Mouse (Mus musculus) urinary bladder, postnatal 0 days (tissue): ENCODE results near the gene Sult1e1. TPM values are rescaled to one million over a fixed set of nuclear protein-coding genes. Genes with fewer than 3 reads are reported as not detected.

Experiments
- microRNA-seq: library from miRNA; unstranded; fragments of <30 nt; microRNA quantifications from one replicate; pipeline ENCODE4, GENCODE M21; 2016
- polyA plus RNA-seq: library from polyadenylated mRNA; unstranded; fragments of >200 nt; fragmentation: Nextera tagmentation; extraction: Ambion mirVana; gene quantifications from 2 replicates; pipeline ENCODE4 v1.2.1, GENCODE M21; 2015

Sult1e1 gene
- polyA plus RNA-seq: not detected in 2 replicates

GRCm38 (mm10) chr5:87591494-87591893 lies at the start of gene Sult1e1:
Gene Sult1e1 (minus strand): TSS chr5:87591594.

GRCm38 (mm10) chr5:87568845-87569244 lies 22.5 kb downstream of the Sult1e1 start, which contains the start of gene Sult1d1:
Gene Sult1d1 (minus strand): TSS chr5:87569027.

DNA sequence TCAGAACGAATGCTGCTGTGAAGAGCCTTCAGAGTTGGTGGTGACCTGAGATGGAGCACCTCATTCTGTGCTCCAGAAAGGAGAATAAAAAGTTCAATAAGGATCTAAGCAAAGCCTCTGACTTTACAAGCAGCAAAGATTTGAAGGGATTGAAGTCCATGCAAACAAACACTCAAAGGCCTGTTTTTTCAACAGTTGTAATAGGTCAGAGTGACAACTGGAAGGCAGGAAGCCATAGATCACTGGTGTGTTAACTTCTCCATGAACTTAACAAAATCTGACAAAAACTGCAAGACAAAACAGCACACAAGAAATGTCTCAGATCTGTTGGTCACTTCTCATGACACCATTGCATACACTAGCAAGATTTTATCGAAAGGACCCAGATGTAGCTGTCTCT lies 53.3 kb downstream of the Sult1e1 start, which contains the start of gene Sult1b1:
Gene Sult1b1 (minus strand): TSS at position 85 of the 400 bp plus-strand sequence.

Small RNAs within 50 kb of the gene (microRNA-seq; reads per million reads assigned to microRNA genes)
- gene Mir3969: not detected

Other genes starting within 250 kb of the Sult1e1 start
- not detected in 2 replicates for gene Ugt2b38, start 167.4 kb downstream of the Sult1e1 start, polyA plus RNA-seq
- gene Ugt2a2, start 109.3 kb downstream of the Sult1e1 start, polyA plus RNA-seq: not detected in 2 replicates
- gene Gm43638, start 104.8 kb downstream of the Sult1e1 start, polyA plus RNA-seq: not detected in 2 replicates
- not detected in 2 replicates for gene Ugt2a1, start 100.7 kb downstream of the Sult1e1 start, polyA plus RNA-seq
- gene Sult1b1, start 53.4 kb downstream of the Sult1e1 start, polyA plus RNA-seq: 0.13 TPM in 1 of 2 replicates, not detected in the other
- not detected in 2 replicates for gene Sult1d1, start 22.6 kb downstream of the Sult1e1 start, polyA plus RNA-seq
- not detected in 2 replicates for gene Csn1s1, start 74.6 kb upstream of the Sult1e1 start, polyA plus RNA-seq
- gene Csn2, start 108.0 kb upstream of the Sult1e1 start, polyA plus RNA-seq: not detected in 2 replicates
- gene Csn1s2a, start 183.0 kb upstream of the Sult1e1 start, polyA plus RNA-seq: not detected in 2 replicates
- not detected in 2 replicates for gene Csn1s2b, start 216.5 kb upstream of the Sult1e1 start, polyA plus RNA-seq
- not detected in 2 replicates for gene Prr27, start 234.1 kb upstream of the Sult1e1 start, polyA plus RNA-seq